Mouse (Mus musculus): ENCODE data around the gene Capn3.

GRCm38 (mm10) chr2:120469715-120470114 lies 13.9 kb downstream of the Capn3 start:
- TF ChIP-seq POLR2A (IDR thresholded peaks at IDR 0.05; ENCODE audit: control insufficient read depth, extremely low read depth, insufficient read depth, low read length, poor library complexity) (no peak), CTCF (IDR thresholded peaks at IDR 0.05; ENCODE audit: borderline replicate concordance, control insufficient read depth, extremely low read depth, insufficient read depth, low read length, poor library complexity) (no peak)

Data from thymus, adult 2 months (tissue).